Mouse (Mus musculus): ENCODE measurements at regions not wholly inside any gene's neighbourhood (a gene's known extent, or its start where the extent isn't known, plus 50 kb on each side); places are given as distances from the start of the nearest gene placed in this dataset.

GRCm38 (mm10) chr2:61245526-61245925, 282.5 kb upstream of the Rbms1 start:
- TF ChIP-seq CTCF (IDR thresholded peaks at IDR 0.05; ENCODE audit: extremely low read depth, insufficient read depth, insufficient read length, insufficient replicate concordance): no peak
- no peak for TF ChIP-seq POLR2A (IDR thresholded peaks at IDR 0.05; ENCODE audit: low read depth, low read length)
